Mouse (Mus musculus): ENCODE results near the gene Nmur1.
A peak's percentile ranks its signal among the peaks of the same experiment; 100 is the strongest.

DNA sequence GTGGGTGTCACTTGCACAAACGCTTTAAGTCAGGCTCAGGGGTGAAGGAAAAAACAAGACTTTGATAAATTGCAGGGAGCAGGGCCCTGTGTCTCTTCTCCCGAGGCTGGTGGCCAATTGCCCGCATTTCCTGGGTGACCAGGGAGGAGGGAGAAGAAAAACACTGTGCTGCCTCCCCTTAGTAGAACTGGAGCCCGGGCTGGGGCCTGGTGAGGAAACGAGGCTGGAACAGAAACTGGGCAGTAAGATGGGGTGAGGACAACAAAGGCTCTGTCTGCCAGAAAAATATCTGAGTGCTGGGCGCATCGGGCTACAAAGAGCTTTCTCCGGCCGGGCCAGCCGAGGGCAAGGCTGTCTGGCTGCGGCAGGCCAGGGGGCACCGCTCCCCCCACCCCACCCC, 8.0 kb upstream of the Nmur1 start:
- TF ChIP-seq POLR2A (IDR thresholded peaks at IDR 0.05; ENCODE audit: borderline replicate concordance, extremely low read depth, low read depth, low read length) (0 out of 2 replicates have a peak, but pooled peaks have one; percentile 15), CTCF (IDR thresholded peaks at IDR 0.05; ENCODE audit: insufficient read depth, low read length) (no peak)
